8 mouse cellular contexts compared by ENCODE assay signal in the genomic region with DNA sequence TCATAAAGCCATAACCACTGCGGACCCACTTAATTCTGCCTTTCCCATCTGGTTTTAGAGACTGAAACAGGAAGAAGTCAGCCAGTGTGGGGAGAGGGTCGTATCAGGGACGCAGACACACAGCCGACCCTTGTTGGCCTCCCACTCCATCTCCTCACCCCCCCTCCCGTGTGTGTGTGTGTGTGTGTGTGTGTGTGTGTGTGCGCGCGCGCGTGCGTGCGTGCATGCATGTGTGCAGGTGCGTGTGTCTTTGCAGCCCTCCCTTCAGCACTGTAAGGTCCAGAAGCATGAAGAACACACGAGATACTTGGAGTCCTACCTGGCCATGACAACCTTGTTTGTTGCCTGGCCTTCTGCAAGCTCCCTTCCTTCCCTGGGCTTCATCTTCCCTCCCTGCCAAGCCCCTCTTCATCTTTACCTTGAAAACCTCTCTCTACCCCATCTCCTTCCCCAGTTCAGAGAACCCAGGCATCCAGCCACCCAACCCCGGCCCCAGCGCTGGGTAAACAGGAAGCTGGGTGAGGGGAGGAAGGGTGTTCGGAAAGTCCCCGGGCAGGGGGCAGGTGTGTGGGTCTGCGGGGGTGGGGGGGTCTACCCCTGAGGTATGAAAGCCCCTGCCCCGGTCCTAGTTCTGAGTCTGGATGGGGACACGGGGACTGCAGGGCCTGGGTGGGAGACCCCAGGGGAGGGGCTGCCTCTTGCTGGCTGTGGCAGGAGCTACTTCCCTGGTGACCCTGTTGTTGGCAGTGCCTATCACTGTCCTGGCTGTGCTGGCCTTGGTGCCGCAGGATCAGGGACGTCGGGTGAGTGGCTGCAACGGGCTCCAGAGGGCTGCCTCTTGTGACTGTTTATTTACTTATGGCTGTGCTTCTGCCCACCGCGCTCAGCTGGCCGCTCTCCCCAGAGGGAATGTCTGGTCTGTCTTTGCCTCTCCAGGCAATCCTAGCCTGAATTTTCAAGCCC. TPM values are rescaled to one million over a fixed set of nuclear protein-coding genes. Genes with fewer than 3 reads are reported as not detected.
DNase-seq lines count a peak whose midpoint lies in the region; ATAC-seq and TF ChIP-seq lines count a peak whose summit lies in the region.

TSS of gene Ltb (plus strand) at position 559 of the 963 bp plus-strand sequence.

- no peak for DNase-seq in CH12.LX (ENCODE audit: extremely low read depth)
- DNase-seq in adrenal gland, postnatal 10 days, result peak; percentile 60
- DNase-seq in thymus, adult 18-20 months, result peak; percentile 87 to 93
- no peak for DNase-seq in embryo, embryonic 9.5 days (ENCODE audit: extremely low spot score)
- DNase-seq in kidney, adult 9 months, result no peak
- DNase-seq in layer of hippocampus, postnatal 10 days (ENCODE audit: low spot score in 2 of 2), result no peak

- peak; percentile 41; the same call in 1 of the 2 replicates for TF ChIP-seq EP300 in CH12.LX (IDR thresholded peaks at IDR 0.05; ENCODE audit: low read length)

- no peak for TF ChIP-seq CTCF in CH12.LX (conservative IDR thresholded peaks at IDR 0.05 in 1 of 2, IDR thresholded peaks at IDR 0.05 in 1 of 2; ENCODE audit: low read depth in 2 of 2, low read length in 2 of 2)

- TF ChIP-seq RAD21 in CH12.LX (IDR thresholded peaks at IDR 0.05; ENCODE audit: low read depth, low read length), result no peak

- no peak for ATAC-seq in hindbrain, embryonic 16.5 days

- 69% methylated on average over 25 of the region's 28 CpGs for WGBS in hindbrain, embryonic 16.5 days
- 43% methylated on average over 17 of the region's 28 CpGs for WGBS in macrophage (ENCODE audit: missing documents)

- H3K79me2 ChIP-seq in CH12.LX (replicated peaks; ENCODE audit: control insufficient read depth, extremely low read depth, insufficient read depth, poor library complexity, severe bottlenecking) (peaks cover 5% of the 10 kb centered on the region; the same call in 1 of the 2 replicates), macrophage (ENCODE audit: inconsistent target) (peaks cover 7% of the 10 kb centered on the region)

- no peak for TF ChIP-seq POLR2A in CH12.LX (IDR thresholded peaks at IDR 0.05; ENCODE audit: low read depth, low read length)

- peak within 1 kb of the TSS; percentile 87 for H3K4me2 ChIP-seq in CH12.LX (ENCODE audit: insufficient read depth, low read depth, poor library complexity, severe bottlenecking)
- H3K4me2 ChIP-seq in hindbrain, embryonic 16.5 days (ENCODE audit: low read length), result peak within 1 kb of the TSS; percentile 80; the same call in 1 of the 2 replicates

- H3K36me3 ChIP-seq in CH12.LX (replicated peaks in 1 of 2; ENCODE audit: control insufficient read depth in 1 of 2, insufficient read depth in 1 of 2, low read length in 1 of 2) (peaks cover 0 to 5% of the 10 kb centered on the region in 2 experiments), macrophage (ENCODE audit: inconsistent target) (peaks cover under 1% of the 10 kb centered on the region; the same call in 1 of the 2 replicates)
- H3K36me3 ChIP-seq in hindbrain, embryonic 16.5 days (ENCODE audit: control insufficient read depth, insufficient read depth, low read length), result no peaks in the 10 kb centered on the region

- H3K9me3 ChIP-seq in CH12.LX (replicated peaks; ENCODE audit: low read length), result no peaks in the 10 kb centered on the region
- no peaks in the 10 kb centered on the region for H3K9me3 ChIP-seq in hindbrain, embryonic 16.5 days (ENCODE audit: control insufficient read depth, low read length)

- H3K27me3 ChIP-seq in CH12.LX (replicated peaks), result no peaks in the 10 kb centered on the region
- H3K27me3 ChIP-seq in hindbrain, embryonic 16.5 days (replicated peaks; ENCODE audit: control insufficient read depth, insufficient read depth, low read length), result peaks cover 25% of the 10 kb centered on the region

- dilution Hi-C loops in CH12.LX (cut with MboI; ENCODE audit: extremely low pct_ligation_motif_present, extremely low pct_unique_long_range_greater_than_20kb, low sequenced_read_pairs), result no loop called here

- peak within 1 kb of the TSS; percentile 71 for H3K9ac ChIP-seq in CH12.LX (ENCODE audit: insufficient read depth, low read depth)
- H3K9ac ChIP-seq in hindbrain, embryonic 16.5 days (ENCODE audit: low read depth, low read length), result no peak within 1 kb of the TSS

- H3K27ac ChIP-seq in CH12.LX (ENCODE audit: insufficient read depth, low read depth), result peak within 1 kb of the TSS; percentile 96
- H3K27ac ChIP-seq in hindbrain, embryonic 16.5 days (ENCODE audit: low read depth, low read length), result no peak within 1 kb of the TSS
- H3K27ac ChIP-seq in macrophage, result peak within 1 kb of the TSS; percentile 37; the same call in 1 of the 2 replicates

- H3K4me3 ChIP-seq in CH12.LX (replicated peaks in 1 of 3; ENCODE audit: low read depth in 2 of 3, low read length in 2 of 3, poor library complexity in 1 of 3) (peak within 1 kb of the TSS; percentile 60 to 80 (median 78)), macrophage (ENCODE audit: inconsistent target) (peak within 1 kb of the TSS; percentile 19; the same call in 1 of the 2 replicates)
- H3K4me3 ChIP-seq in hindbrain, embryonic 16.5 days (ENCODE audit: low read length), result peak within 1 kb of the TSS; percentile 47

- H3K4me1 ChIP-seq in CH12.LX (ENCODE audit: control insufficient read depth in 1 of 2, insufficient read depth in 2 of 2), result peaks cover 33 to 50% of the 10 kb centered on the region in 2 experiments
- peaks cover 8% of the 10 kb centered on the region; the same call in 1 of the 2 replicates for H3K4me1 ChIP-seq in hindbrain, embryonic 16.5 days (ENCODE audit: control insufficient read depth, insufficient read depth, low read depth, low read length)

- in situ Hi-C loops in CH12.LX (cut with MboI; ENCODE audit: low pct_ligation_motif_present, low pct_unique_long_range_greater_than_20kb, low sequenced_read_pairs), result no loop called here

TF ChIP-seq in CH12.LX, 34 proteins besides CTCF, POLR2A, EP300 and RAD21:
- TF ChIP-seq RCOR1 (conservative IDR thresholded peaks at IDR 0.05; ENCODE audit: low read depth, low read length) (no peak), MAZ (IDR thresholded peaks at IDR 0.05; ENCODE audit: low read depth, low read length) (0 out of 2 replicates have a peak, but pooled peaks have one; percentile 26), SIN3A (IDR thresholded peaks at IDR 0.05; ENCODE audit: low read length) (0 out of 2 replicates have a peak, but pooled peaks have one; percentile 17), BHLHE40 (IDR thresholded peaks at IDR 0.05; ENCODE audit: low read depth, low read length) (peak; percentile 61), ETS1 (conservative IDR thresholded peaks at IDR 0.05; ENCODE audit: low read depth, low read length) (peak; percentile 9; the same call in 1 of the 2 replicates), CHD1 (IDR thresholded peaks at IDR 0.05; ENCODE audit: low read depth, low read length) (no peak), CHD2 (IDR thresholded peaks at IDR 0.05; ENCODE audit: low read length) (peak; percentile 33; the same call in 1 of the 2 replicates), ELF1 (IDR thresholded peaks at IDR 0.05; ENCODE audit: low read depth, low read length) (0 out of 2 replicates have a peak, but pooled peaks have one; percentile 15), TCF12 (IDR thresholded peaks at IDR 0.05; ENCODE audit: low read depth, low read length) (peak; percentile 72), SMC3 (IDR thresholded peaks at IDR 0.05; ENCODE audit: low read depth, low read length) (peak; percentile 1; the same call in 1 of the 2 replicates), MYC (IDR thresholded peaks at IDR 0.05; ENCODE audit: low read depth, low read length) (no peak)

RNA-seq across cellular contexts. Expression of gene Ltb, which starts in this region (rescaled TPM):
- total RNA-seq in CH12.LX (2012; rRNA removed) (120 and 150 TPM in 2 replicates), CH12.LX (2014; rRNA removed) (228 and 234 TPM in 2 replicates)
- polyA plus RNA-seq in CH12.LX (2012; ENCODE audit: insufficient read length, low read depth) (263 and 267 TPM in 2 replicates), macrophage (2018) (0.33 to 0.50 TPM (median 0.48 TPM) in 3 replicates)
- 10 to 100 TPM; 11.5 to 12.6 TPM for total RNA-seq in adrenal gland, postnatal 10 days (2021)
- 1.1 and 1.2 TPM in 2 replicates for polyA plus RNA-seq in hindbrain, embryonic 16.5 days (2015; fragmentation: Nextera tagmentation; extraction: Ambion mirVana)
- 1 to 10 TPM in 14 of 26 experiments, under 1 TPM in 6, not detected in 6; 0.62 to 2.6 (median 1.3) TPM for total RNA-seq in macrophage (2018; cell fraction: chromatin; rRNA removed)
- 1 to 10 TPM in 10 of 26 experiments, under 1 TPM in 16; 0.23 to 2.1 (median 0.84) TPM for total RNA-seq in macrophage (2018; cell fraction: cytosol; rRNA removed)
- 1 to 10 TPM in 16 of 26 experiments, under 1 TPM in 8, not detected in 2; 0.70 to 3.0 (median 1.2) TPM for total RNA-seq in macrophage (2018; cell fraction: nucleus; rRNA removed)
- total RNA-seq in layer of hippocampus, postnatal 10 days (2021), result 1 to 10 TPM in 1 of 2 experiments, under 1 TPM in 1; 0.74 to 1.2 TPM

Comparison
In these comparisons a context has a peak if more than half of its experiments do, and no peak if none do; other contexts are left out.
1. RNA of gene Ltb (total RNA-seq): 120 to 234 TPM in CH12.LX; 11.5 to 12.6 TPM in adrenal gland, postnatal 10 days and 0.74 to 1.2 TPM in layer of hippocampus, postnatal 10 days; every median in the first group is over 4 times any median in the second.
2. RNA of gene Ltb (polyA plus RNA-seq): 263 to 267 TPM in CH12.LX; 1.1 to 1.2 TPM in hindbrain, embryonic 16.5 days and 0.33 to 0.50 TPM in macrophage; every median in the first group is over 100 times any median in the second.
3. DNase-seq: peak in adrenal gland, postnatal 10 days (single experiment) and thymus, adult 18-20 months (2 of 2); none in CH12.LX (single experiment), embryo, embryonic 9.5 days (single experiment), kidney, adult 9 months (single experiment) and layer of hippocampus, postnatal 10 days (0 of 2).
4. H3K4me3 ChIP-seq: peak in every context shown above with its lines; median percentile 78 in CH12.LX; 47 in hindbrain, embryonic 16.5 days; 19 in macrophage.